Mouse (Mus musculus): Measurements from ENCODE around the gene Irak1bp1. TPM values are rescaled to one million over a fixed set of nuclear protein-coding genes. Genes with fewer than 3 reads are reported as not detected.

Irak1bp1 gene
- total and polyA plus RNA-seq, 3 experiments = 10.4 to 14.1 TPM; not detected in 1

- TF ChIP-seq UBTF (IDR thresholded peaks at IDR 0.05; ENCODE audit: borderline replicate concordance, insufficient read depth, low read depth, low read length) (no peak), POLR2AphosphoS5 (IDR thresholded peaks at IDR 0.05; ENCODE audit: borderline replicate concordance, low read depth, low read length) (no peak), CHD2 (IDR thresholded peaks at IDR 0.05; ENCODE audit: low read length) (no peak), JUND (IDR thresholded peaks at IDR 0.05; ENCODE audit: low read depth, low read length) (no peak), E2F4 (IDR thresholded peaks at IDR 0.05; ENCODE audit: borderline replicate concordance, low read depth, low read length) (no peak), TAL1 (IDR thresholded peaks at IDR 0.05; ENCODE audit: low read length) (no peak), POLR2A (IDR thresholded peaks at IDR 0.05; ENCODE audit: control insufficient read depth in 1 of 2, insufficient read depth in 1 of 2, low read depth in 1 of 2, low read length in 2 of 2, poor library complexity in 1 of 2) (no peak), MAX (IDR thresholded peaks at IDR 0.05; ENCODE audit: low read length) (no peak), CHD1 (IDR thresholded peaks at IDR 0.05; ENCODE audit: low read depth, low read length) (no peak), RAD21 (IDR thresholded peaks at IDR 0.05; ENCODE audit: low read depth, low read length) (no peak), USF1 (IDR thresholded peaks at IDR 0.05; ENCODE audit: low read depth, low read length) (no peak), GABPA (IDR thresholded peaks at IDR 0.05; ENCODE audit: low read depth, low read length) (no peak), EP300 (IDR thresholded peaks at IDR 0.05; ENCODE audit: low read depth in 1 of 2, low read length in 2 of 2) (no peak), MEF2A (IDR thresholded peaks at IDR 0.05; ENCODE audit: extremely low read depth, insufficient replicate concordance, low read depth, low read length, poor library complexity, severe bottlenecking) (no peak), MYC (IDR thresholded peaks at IDR 0.05; ENCODE audit: low read depth, low read length) (no peak), ZKSCAN1 (IDR thresholded peaks at IDR 0.05; ENCODE audit: low read depth, low read length) (no peak), ZC3H11A (IDR thresholded peaks at IDR 0.05; ENCODE audit: low read depth, low read length) (no peak), SIN3A (IDR thresholded peaks at IDR 0.05; ENCODE audit: low read length) (no peak), MAFK (IDR thresholded peaks at IDR 0.05; ENCODE audit: borderline replicate concordance, low read depth, low read length) (no peak), CTCF (IDR thresholded peaks at IDR 0.05 in 2 of 3, conservative IDR thresholded peaks at IDR 0.05 in 1 of 3; ENCODE audit: control insufficient read depth in 1 of 3, insufficient read depth in 1 of 3, low read depth in 2 of 3, low read length in 3 of 3, poor library complexity in 1 of 3, severe bottlenecking in 1 of 3) (no peak)
Observed at GRCm38 (mm10) chr9:82867698-82868097, 38.4 kb downstream of the Irak1bp1 start.

DNA sequence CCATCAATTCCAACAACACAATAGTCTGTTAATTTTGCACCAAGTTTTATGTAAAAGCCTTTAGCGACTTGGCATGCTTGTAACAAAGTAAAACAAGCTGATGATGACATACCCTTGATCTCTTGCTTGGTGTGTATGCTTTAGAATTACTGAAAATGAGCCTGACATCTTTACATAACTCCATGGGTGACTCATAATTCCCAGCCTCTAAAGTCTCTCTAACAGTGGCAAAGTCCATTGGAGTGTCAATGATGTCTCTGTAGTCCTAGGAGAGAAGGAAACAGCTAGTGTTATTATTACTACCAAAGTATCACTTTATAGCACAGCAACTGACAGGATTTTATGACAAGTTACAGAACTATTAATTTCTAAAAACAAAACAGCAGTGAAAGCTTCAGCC is 47.7 kb downstream of the Irak1bp1 start:
- Histone ChIP-seq H3K9me3 (replicated peaks; ENCODE audit: insufficient read depth, low read length) (no peaks in the 10 kb centered on the region), H3K9ac (ENCODE audit: control insufficient read depth, low read depth, low read length, poor library complexity, severe bottlenecking) (no peak overlapping the region), H3K79me2 (ENCODE audit: control insufficient read depth, insufficient read depth, low read length, poor library complexity) (no peaks in the 10 kb centered on the region), H3K27me3 (ENCODE audit: control insufficient read depth in 1 of 2, insufficient read depth in 2 of 2, low read length in 2 of 2) (no peaks in the 10 kb centered on the region), H3K4me3 (ENCODE audit: control insufficient read depth in 1 of 2, insufficient read depth in 1 of 2, low read depth in 2 of 2, low read length in 2 of 2) (no peak overlapping the region), H3K36me3 (ENCODE audit: control insufficient read depth in 1 of 2, insufficient read depth in 2 of 2, low read length in 2 of 2) (peaks cover 0 to 62% of the 10 kb centered on the region in 2 experiments; a peak in 2 of 4 replicates), H3K27ac (ENCODE audit: control insufficient read depth, low read depth, low read length) (no peak overlapping the region), H3K4me1 (ENCODE audit: control insufficient read depth in 1 of 2, insufficient read depth in 2 of 2, low read length in 2 of 2) (no peaks in the 10 kb centered on the region)
- TF ChIP-seq SIN3A (IDR thresholded peaks at IDR 0.05; ENCODE audit: low read length) (no peak), JUND (IDR thresholded peaks at IDR 0.05; ENCODE audit: low read depth, low read length) (no peak), MYB (IDR thresholded peaks at IDR 0.05; ENCODE audit: low read depth, low read length) (no peak), CHD2 (IDR thresholded peaks at IDR 0.05; ENCODE audit: low read length) (no peak), ZC3H11A (IDR thresholded peaks at IDR 0.05; ENCODE audit: low read depth, low read length) (no peak), POLR2AphosphoS5 (IDR thresholded peaks at IDR 0.05; ENCODE audit: borderline replicate concordance, low read depth, low read length) (no peak), TCF12 (IDR thresholded peaks at IDR 0.05; ENCODE audit: low read depth, low read length) (no peak), ZKSCAN1 (IDR thresholded peaks at IDR 0.05; ENCODE audit: low read depth, low read length) (no peak), EP300 (IDR thresholded peaks at IDR 0.05; ENCODE audit: low read depth in 1 of 2, low read length in 2 of 2) (no peak), E2F4 (IDR thresholded peaks at IDR 0.05; ENCODE audit: borderline replicate concordance, low read depth, low read length) (no peak), NRF1 (IDR thresholded peaks at IDR 0.05; ENCODE audit: insufficient read depth, low read depth, low read length, poor library complexity, severe bottlenecking) (no peak), TAL1 (IDR thresholded peaks at IDR 0.05; ENCODE audit: low read length) (no peak)
- DNase-seq (ENCODE audit: low read depth, low spot score) = no peak

More at GRCm38 (mm10) chr9:82867698-82868097, 38.4 kb downstream of the Irak1bp1 start:
- Histone ChIP-seq H3K36me3 (ENCODE audit: control insufficient read depth in 1 of 2, insufficient read depth in 2 of 2, low read length in 2 of 2) (peaks cover 7 to 35% of the 10 kb centered on the region in 2 experiments), H3K4me3 (ENCODE audit: control insufficient read depth in 1 of 2, insufficient read depth in 1 of 2, low read depth in 2 of 2, low read length in 2 of 2) (no peak overlapping the region), H3K27ac (ENCODE audit: control insufficient read depth, low read depth, low read length) (no peak overlapping the region), H3K27me3 (ENCODE audit: control insufficient read depth in 1 of 2, insufficient read depth in 2 of 2, low read length in 2 of 2) (no peaks in the 10 kb centered on the region), H3K9ac (ENCODE audit: control insufficient read depth, low read depth, low read length, poor library complexity, severe bottlenecking) (no peak overlapping the region), H3K4me1 (ENCODE audit: control insufficient read depth in 1 of 2, insufficient read depth in 2 of 2, low read length in 2 of 2) (no peaks in the 10 kb centered on the region; a peak in 3 of 4 replicates), H3K9me3 (replicated peaks; ENCODE audit: insufficient read depth, low read length) (no peaks in the 10 kb centered on the region), H3K79me2 (ENCODE audit: control insufficient read depth, insufficient read depth, low read length, poor library complexity) (no peaks in the 10 kb centered on the region)
- DNase-seq (ENCODE audit: low read depth, low spot score) = no peak

Measured in MEL (cell line).